Mouse (Mus musculus): ENCODE measurements around the gene Icam4.

Icam4 gene

DNA sequence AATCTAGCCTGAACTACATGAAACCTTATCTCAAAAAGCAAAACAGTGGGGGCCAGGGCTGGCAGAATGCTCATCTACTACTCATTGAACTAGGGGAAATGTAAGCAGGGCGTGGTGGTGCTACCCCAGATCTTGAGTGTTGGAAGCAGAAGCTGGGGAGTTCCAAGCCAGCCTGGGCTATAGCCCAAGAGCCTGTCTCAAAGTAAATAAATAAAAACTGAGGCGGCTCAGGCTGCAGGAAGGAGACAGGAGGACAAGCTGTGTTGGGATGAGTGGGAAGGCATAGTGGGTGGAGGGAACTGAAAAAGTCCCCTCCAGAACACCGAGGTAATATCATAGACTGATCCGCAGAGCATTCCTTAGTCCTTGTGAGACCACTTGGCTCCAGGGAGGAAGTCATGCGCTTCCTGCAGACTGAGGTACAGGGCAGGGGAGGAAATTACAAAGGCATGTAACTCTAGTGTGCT lies 17.3 kb upstream of the Icam4 start:
- DNase-seq (ENCODE audit: low read depth, low spot score) = no peak

DNA sequence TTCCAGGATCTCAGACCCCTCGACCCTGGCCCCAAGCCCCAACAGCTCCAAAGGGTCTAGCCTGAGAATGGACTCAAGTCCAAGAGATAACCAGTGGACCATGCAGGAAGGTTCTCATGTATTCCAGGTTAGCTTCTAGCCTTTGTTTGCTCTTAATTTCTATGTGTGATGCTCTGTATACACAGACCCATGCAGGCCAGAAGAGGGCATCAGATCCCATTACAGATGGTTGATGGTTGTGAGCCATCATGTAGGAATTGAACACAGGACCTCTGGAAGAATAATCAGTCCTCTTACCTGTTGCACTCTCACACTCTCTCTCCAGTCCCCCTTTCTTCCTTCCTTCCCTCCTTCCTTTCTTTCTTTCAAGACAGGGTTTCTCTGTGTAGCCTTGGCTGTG lies 16.8 kb upstream of the Icam4 start:
- no peak for DNase-seq (ENCODE audit: low read depth, low spot score)

DNA sequence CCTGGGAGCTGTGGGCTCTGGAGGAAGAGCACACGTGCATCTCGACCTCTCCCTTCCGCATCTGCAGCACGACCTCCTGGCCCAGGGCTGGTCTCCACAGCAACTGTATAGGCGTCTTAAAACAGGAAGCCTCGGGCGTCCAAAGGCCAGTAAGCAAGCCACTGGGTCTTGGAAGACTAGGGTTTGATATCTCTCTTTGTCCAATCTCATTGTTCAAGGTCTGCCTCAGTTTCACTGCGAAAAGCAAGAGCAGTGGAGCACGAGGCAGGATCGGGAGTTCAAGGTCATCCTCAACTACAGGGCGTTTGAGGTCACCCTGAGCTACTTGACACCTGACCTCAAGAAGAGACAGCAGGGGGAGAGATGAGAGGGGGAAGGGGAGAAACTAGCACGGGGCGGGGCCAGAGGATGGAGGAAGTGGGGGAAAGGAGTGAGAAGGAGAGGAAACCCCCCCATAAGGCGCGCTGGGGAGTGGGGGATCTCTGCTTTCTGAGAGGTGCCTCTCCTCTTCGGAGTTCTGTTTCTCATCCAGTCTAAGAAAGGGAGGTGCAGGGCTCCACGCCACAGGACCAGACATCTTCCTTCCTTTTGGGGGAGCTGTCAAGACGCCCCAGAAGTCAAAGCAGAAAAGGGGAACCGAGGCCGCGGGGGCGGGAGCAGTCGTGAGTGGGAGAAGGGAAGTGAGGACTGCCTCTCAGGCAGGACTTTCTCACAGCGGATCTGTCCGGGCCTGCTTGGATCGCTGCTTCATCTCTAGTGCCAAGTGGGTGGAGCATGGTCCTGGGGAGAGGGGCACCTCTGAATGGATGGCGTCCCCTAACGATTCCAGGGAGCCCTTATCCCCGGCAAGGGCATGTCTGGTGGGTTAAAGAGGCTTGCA lies 14.2 kb upstream of the Icam4 start:
- no peak for DNase-seq (ENCODE audit: low read depth, low spot score)

DNA sequence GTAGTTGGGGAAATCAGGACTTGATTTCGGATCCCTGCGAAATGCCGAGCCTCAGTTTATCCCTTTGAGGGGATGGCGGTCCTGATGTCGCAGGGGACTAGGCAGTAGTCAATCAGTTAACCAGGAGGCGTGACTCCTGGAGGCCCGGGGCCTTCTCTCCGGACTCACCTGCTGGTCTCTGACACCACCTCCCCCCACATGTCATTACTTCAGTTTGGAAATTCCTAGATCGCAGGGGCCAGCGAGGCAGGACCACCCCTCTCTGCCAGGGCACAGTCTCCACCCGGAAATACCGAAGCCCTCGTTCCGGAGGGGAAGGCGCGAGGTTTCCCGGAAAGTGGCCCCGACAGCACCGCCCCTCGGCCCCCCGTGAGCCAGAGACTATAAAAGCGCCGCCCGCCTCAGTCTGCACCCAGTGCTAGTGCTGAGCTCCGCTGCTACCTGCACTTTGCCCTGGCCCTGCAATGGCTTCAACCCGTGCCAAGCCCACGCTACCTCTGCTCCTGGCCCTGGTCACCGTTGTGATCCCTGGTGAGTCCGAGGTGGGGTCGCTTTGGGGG lies 13.5 kb upstream of the Icam4 start, which contains the start of gene Icam1:
Gene Icam1 (plus strand): TSS at position 415 of the 560 bp plus-strand sequence.
- no peak for DNase-seq (ENCODE audit: low read depth, low spot score)

DNA sequence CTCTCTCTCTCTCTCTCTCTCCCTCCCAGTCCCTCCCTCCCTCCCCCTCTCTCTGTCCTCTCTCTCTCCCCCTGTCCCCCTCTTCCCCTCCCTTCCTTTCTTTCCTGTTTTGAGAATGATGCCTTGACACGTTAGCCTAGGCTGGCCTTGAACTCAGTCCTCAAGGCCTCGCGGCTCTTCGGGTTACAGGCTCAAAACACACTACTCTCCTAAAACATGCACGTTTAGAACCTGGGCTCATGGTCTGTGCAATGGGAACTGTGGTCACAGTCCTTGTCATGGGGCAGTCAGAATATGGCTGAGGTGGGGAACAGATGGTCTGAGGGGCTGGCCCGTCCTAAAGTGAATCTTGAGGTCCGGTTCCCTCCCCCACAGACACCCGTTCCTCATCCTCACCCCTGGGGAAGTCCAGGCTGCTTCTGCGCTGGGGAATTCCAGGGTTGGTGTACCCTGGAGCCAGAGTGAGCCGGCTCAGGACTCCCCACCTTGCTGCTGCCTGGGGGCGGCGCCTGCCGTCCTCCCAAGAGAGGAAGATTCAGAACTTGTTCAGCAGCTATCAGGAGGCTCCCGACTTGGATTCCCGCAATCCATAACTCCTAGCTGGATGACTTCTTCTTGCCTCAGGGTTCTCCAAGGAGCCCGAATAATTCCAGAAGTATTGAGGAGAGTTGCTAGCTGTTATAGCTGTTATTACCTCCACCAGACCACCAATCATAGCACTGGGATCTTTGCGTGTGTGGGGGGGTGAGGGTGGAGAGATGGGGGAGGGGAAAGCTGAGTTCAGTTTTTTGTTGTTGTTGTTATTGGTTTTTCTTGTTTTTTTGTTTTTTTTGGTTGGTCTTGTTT lies 12.6 kb upstream of the Icam4 start:
- DNase-seq (ENCODE audit: low read depth, low spot score) = no peak

DNA sequence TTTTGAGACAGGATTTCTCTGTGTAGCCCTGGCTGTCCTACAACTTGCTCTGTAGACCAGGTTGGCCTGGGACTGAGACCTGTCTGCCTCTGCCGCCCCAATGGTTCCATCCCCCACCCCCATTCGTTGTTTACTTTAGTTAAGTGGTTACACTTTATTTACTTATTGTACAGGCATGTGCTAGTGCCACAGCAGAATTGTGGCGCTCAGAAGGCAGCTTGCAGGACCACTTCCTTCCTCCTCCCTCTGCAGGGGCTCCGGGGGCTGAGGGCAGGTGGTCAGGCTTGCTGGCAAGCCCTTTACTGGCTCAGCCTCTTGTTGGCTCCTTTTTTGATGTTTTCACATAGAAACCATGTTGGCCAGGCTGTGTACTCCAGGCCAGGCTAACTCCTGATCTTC lies 12.0 kb upstream of the Icam4 start:
- DNase-seq (ENCODE audit: low read depth, low spot score) = no peak

DNA sequence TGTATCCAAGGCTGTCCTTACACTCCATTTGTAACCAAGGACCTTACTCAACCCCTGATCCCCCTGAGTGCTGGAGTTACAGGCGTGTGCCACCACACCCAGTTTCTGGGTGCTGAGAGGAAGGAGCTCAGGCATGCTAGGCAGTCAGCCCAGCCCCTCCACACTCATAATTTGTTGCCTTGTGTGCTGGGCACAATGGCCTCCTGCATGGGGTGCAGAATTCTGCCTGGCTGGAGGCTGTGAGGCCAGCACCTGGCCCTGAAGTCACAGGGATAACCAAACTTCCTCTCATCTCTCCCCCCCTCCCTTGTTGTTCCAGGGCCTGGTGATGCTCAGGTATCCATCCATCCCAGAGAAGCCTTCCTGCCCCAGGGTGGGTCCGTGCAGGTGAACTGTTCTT lies 10.6 kb upstream of the Icam4 start:
- DNase-seq (ENCODE audit: low read depth, low spot score) = no peak

DNA sequence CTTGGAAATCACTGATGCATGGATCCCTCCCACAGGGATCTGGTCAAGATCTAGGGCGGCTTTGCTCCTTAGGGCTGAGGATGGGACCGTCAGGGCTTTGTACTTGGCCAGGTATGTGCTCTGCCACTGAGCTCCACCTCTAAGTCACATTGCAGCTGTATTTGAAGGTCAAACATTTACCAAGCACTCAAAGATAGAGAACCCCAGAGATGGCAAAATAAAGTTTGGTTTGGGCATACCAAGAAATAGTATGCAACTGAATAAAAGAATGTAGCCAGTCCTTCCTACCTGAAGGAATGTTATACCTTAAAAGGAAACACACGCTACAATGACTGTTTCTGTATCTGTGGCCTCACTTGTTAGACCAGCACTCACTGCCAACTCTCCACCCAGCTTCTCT lies 7.8 kb upstream of the Icam4 start:
- no peak for DNase-seq (ENCODE audit: low read depth, low spot score)

DNA sequence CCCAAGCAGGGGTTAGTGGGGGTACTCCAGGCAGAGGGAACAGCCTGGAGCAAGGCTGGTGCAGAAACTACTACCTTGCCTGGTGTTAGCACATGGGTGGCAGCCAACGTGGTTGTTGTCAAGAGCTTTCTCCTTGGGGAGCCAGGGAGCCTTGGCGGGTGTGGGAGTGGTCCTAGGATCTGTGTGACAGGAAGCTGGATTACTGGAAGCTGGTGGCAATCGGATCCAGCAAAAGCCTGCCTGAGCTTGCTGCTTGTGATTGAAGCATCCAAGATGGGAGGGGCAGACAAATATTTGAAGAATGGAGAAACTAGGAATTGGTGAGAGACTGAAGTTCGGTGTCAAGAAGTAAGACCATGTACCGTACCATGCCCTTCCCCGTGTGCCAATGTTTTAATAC lies 6.9 kb upstream of the Icam4 start:
- DNase-seq (ENCODE audit: low read depth, low spot score) = no peak

DNA sequence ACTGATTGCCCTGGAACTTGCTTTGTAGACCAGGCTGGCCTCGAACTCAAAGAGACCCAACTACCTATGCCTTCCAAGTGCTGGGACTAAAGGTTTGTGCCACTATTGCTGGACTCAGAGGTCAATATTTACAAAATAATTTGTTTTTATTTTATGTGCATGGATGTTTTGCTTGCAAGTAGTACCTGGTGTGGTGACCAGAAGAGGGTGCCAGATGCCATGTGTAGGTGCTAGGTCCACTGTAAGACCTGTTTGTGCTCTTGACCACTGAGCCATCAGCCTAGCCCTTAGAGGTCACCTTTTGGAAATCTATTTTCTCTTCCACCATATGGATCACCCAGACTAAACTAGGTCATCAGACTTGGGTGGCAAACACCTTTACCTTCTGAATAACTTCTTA lies 6.4 kb upstream of the Icam4 start:
- no peak for DNase-seq (ENCODE audit: low read depth, low spot score)

DNA sequence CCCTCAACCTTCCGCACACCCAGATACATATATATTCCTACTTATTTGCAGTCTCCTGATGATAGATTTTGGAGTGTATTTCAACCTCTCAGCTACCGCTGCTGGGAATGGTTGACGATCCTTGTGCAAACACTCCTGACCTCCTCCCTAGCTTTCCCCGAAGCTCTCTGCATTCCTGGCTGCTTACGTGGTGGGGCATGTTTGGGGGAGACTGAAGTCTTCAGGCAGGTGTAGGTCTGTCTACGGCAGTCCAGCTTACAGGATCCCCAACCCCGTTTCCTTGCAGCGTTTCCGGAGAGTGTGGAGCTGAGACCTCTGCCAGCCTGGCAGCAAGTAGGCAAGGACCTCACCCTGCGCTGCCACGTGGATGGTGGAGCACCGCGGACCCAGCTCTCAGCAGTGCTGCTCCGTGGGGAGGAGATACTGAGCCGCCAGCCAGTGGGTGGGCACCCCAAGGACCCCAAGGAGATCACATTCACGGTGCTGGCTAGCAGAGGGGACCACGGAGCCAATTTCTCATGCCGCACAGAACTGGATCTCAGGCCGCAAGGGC lies 3.8 kb upstream of the Icam4 start:
- DNase-seq (ENCODE audit: low read depth, low spot score) = no peak

DNA sequence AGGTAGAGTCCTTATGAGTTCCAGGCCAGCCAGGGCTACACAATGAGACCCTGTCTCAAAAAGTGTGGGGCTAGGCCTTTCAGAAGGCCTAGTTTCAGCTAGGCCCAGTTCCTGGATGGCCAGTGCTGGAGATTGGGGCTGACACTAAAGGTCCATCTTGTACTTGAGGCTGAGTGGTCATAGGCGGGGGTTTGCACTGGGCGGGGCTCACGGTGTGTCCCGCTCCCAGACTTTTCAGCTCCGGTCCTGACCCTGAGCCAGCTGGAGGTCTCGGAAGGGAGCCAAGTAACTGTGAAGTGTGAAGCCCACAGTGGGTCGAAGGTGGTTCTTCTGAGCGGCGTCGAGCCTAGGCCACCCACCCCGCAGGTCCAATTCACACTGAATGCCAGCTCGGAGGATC lies 2.3 kb upstream of the Icam4 start:
- no peak for DNase-seq (ENCODE audit: low read depth, low spot score)

DNA sequence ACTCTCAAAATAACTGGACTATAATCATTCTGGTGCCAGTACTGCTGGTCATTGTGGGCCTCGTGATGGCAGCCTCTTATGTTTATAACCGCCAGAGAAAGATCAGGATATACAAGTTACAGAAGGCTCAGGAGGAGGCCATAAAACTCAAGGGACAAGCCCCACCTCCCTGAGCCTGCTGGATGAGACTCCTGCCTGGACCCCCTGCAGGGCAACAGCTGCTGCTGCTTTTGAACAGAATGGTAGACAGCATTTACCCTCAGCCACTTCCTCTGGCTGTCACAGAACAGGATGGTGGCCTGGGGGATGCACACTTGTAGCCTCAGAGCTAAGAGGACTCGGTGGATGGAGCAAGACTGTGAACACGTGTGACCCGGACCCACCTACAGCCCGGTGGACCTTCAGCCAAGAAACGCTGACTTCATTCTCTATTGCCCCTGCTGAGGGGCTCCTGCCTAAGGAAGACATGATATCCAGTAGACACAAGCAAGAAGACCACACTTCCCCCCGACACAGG lies 1.3 kb upstream of the Icam4 start:
- no peak for DNase-seq (ENCODE audit: low read depth, low spot score)

DNA sequence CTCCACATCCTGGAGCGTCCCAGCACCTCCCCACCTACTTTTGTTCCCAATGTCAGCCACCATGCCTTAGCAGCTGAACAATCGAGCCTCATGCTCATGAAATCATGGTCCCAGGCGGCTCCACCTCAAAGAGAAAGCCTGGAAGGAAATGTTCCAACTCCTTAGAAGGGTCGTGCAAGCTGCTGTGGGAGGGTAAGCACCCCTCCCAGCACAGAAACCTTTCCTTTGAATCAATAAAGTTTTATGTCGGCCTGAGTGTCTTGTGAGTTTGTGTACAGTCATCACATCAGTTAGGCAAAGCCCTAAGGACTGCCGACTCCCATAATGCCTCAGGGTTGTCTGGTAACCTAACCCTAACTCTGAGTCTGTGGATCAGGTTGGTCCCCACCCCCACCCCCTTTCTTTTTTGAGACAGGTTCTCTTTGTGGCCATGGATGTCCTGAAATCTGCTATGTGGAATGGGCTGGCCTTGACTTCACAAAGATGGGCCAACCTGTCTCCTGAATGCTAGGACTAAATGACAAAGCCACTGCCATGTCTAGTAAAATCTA lies 538 bp upstream of the Icam4 start:
- DNase-seq (ENCODE audit: low read depth, low spot score) = no peak

DNA sequence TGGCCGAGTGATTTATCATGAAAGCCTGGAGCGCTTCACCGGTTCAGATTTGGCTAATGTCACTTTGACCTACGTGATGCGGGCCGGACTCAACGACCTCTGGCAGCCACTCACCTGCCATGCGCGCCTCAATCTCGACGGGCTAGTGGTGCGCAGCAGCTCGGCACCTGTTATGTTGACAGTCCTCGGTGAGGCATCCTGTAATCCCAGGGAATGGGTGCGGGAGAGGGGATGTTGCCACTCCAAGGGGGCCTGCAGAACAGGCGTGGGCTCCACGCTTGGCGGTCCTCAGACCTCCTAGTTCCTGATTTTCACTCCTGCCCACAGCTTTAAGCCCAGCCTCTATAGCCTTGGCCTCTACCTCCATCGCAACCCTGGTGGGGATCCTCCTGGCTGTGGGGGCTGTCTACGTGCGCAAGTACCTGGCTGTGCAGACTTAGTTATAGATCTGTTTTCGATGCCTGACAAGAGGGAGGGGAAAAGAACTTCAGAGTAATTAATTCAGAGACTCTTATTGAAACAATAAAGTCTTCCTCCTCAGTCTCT lies 955 bp downstream of the Icam4 start:
- no peak for DNase-seq (ENCODE audit: low read depth, low spot score)

DNA sequence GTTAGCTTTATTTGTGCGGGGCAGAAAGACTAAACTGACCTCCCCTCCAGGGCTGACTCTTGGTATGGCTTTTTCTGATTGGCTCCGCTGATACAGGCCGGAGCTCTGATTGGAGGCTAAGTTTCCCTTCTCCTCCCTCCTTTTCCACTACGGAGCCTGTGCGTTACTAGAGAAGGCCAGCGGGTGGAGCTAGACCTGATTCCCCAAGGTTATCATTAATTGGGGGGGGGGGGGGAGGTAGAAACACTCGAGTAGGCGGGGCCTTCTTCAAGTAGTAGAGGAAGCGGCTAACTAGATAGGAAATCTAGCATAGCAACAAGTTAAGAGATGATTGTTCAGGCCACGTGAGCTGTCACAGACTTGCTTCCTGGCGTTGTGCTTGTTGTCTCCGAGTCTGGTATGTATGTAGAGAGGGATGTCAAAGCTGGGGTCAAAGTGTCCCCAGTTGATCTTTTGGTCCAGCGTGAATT lies 1.6 kb downstream of the Icam4 start:
- peak; percentile 75 for DNase-seq (ENCODE audit: low read depth, low spot score)

DNA sequence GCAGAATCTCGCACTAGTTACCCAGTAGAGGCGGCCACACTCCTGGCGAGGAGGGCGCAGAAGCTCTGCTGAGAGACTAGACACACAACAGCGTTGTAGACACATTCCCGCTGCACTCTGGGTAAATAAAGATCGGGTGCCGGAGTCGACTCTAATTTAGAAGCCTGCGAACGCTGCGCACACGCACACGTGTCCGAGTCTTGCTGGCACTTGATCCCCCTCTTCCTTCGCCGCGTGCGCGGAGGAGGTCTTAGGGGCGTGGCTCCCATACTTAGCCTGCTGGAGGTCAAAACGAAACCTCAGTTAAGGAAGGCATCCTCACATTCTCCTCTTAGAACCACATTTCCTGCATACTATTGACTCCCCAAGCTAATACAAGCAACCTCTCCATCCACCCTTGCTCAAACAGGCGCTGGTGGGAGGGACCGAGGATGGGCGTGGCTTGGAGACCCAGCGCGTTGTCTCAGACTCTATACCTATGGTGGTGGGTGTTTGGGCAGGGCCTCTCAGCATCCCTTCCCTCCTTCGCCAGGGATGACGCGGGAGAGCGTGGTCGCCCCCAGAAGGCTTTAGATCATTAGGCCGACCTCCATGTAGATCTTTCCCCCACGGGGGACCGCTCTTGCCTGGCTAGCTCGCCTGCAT lies 2.2 kb downstream of the Icam4 start:
- no peak for DNase-seq (ENCODE audit: low read depth, low spot score)

DNA sequence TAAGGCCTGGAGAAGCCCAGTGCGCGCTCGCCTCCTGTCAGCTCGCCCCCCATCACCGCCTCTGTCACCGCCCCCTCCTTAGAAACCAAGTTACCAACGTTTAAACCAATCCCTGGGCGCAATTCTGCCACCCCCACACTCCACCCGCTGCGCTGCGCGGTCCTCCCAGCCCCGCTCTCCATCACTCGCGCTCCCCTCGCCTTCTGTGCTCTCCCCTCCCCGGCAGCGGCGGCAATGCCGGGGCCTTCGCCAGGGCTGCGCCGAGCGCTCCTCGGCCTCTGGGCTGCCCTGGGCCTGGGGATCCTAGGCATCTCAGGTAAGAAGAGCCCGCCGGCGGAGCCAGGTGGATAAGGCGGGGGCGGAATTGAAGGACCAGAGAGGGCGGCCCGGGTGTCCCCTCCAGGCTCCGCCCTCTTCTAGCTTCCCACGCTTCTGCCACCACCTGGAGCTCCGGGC lies 2.8 kb downstream of the Icam4 start, which contains the start of gene Icam5:
Gene Icam5 (plus strand): TSS at position 178 of the 456 bp plus-strand sequence.
- DNase-seq (ENCODE audit: low read depth, low spot score) = no peak

DNA sequence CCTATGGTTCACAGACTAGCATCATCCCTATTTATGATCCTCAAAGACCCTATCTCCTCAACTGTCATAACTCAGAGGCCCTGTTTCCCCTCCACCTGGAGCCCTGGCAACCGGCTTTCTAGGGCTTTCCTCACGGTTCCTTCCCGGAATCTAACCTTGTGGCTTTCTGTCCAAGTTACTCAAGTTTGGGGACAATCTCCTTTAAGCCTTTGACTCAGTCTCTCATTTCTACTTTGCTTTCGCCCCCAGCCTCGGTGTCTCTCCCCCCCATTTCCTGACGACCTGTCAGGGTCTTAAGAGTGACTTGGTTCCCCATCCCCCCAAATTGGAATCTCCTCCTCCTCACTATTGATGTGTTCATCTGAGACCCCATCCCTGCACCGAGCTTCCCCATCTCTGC lies 3.3 kb downstream of the Icam4 start:
- no peak for DNase-seq (ENCODE audit: low read depth, low spot score)

DNA sequence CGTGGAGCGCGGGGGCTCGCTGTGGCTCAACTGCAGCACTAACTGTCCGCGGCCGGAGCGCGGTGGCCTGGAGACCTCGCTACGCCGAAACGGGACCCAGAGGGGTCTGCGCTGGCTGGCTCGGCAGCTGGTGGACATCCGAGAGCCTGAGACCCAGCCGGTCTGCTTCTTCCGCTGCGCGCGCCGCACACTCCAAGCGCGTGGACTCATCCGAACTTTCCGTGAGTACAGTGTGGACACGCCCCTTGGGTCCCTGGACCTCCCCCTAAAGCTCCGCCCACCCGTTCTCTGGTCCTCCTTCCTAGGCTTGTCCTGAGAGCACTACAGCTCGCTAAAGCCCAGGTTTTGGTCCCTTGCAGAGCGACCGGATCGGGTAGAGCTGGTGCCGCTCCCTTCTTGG lies 4.0 kb downstream of the Icam4 start:
- no peak for DNase-seq (ENCODE audit: low read depth, low spot score)
